Mouse (Mus musculus) embryonic facial prominence, embryonic 12.5 days (tissue): ENCODE data around the gene Cxcl1. TPM values are rescaled to one million over a fixed set of nuclear protein-coding genes. Genes with fewer than 3 reads are reported as not detected.
"Not testable (repeated sequence)": the region's sequence is repeated elsewhere in the genome, so short reads cannot be mapped to it uniquely, and the experiment has no call there.

ENCODE experiments used
- ATAC-seq: fragments of 200-750 bp; cut with Nextera tagmentation; 2 replicates; pipeline ENCODE4 v1.8.0; 2017; ENCODE audit not compliant: insufficient number of reproducible peaks, insufficient read depth, low FRiP score, low TSS enrichment
- H3K27ac ChIP-seq: fragments of 300-500 bp; sonication (generic); 2 replicates; pipeline ENCODE4 v1.5.1; 2016; ENCODE audit warnings: mild to moderate bottlenecking
- H3K27me3 ChIP-seq: fragments of 300-500 bp; sonication (generic); 2 replicates; pipeline ENCODE4 v1.6.1; 2016; ENCODE audit warnings: mild to moderate bottlenecking, moderate library complexity
- H3K36me3 ChIP-seq: fragments of 300-500 bp; sonication (generic); 2 replicates; pipeline ENCODE4 v1.6.1; 2016; ENCODE audit warnings: mild to moderate bottlenecking
- H3K4me1 ChIP-seq: fragments of 300-500 bp; sonication (generic); 2 replicates; pipeline ENCODE4 v1.6.1; 2016
- H3K4me2 ChIP-seq: fragments of 300-500 bp; sonication (generic); replicated peaks from 2 replicates; pipeline ENCODE4 v1.6.1; 2016; ENCODE audit warnings: mild to moderate bottlenecking, moderate library complexity
- H3K4me3 ChIP-seq: fragments of 300-500 bp; sonication (generic); 2 replicates; pipeline ENCODE4 v1.5.1; 2016; ENCODE audit warnings: mild to moderate bottlenecking
- H3K9ac ChIP-seq: fragments of 300-500 bp; sonication (generic); 2 replicates; pipeline ENCODE4 v1.6.1; 2016; ENCODE audit warnings: mild to moderate bottlenecking, moderate library complexity
- H3K9me3 ChIP-seq: fragments of 300-500 bp; sonication (generic); 2 replicates; pipeline ENCODE4 v1.6.1; 2016; ENCODE audit warnings: mild to moderate bottlenecking, moderate library complexity
- WGBS: fragments of 180-500 bp; shearing (Covaris S2); methylation state at CpG from one replicate; pipeline ENCODE4 v1.1.7; 2016; 5-methylcytosine and 5-hydroxymethylcytosine counted together
- polyA plus RNA-seq: library from polyadenylated mRNA; unstranded; fragments of >200 nt; fragmentation: Nextera tagmentation; extraction: Ambion mirVana; gene quantifications from 2 replicates; pipeline ENCODE4 v1.2.1, GENCODE M21; 2016

Cxcl1 gene
- 0.41 and 0.50 TPM in 2 replicates for polyA plus RNA-seq

GRCm38 (mm10) chr5:90890519-90891463 is at the start of gene Cxcl1:
Cxcl1 (plus strand) TSS chr5:90891241.
- no peaks in the 10 kb centered on the region for H3K36me3 ChIP-seq
- H3K9me3 ChIP-seq: no peaks in the 10 kb centered on the region
- peak within 1 kb of the TSS; percentile 43 for H3K4me3 ChIP-seq
- H3K4me2 ChIP-seq: peak within 1 kb of the TSS; percentile 93
- 8% methylated on average over 30 of the region's 30 CpGs for WGBS
- peak; percentile 80 for ATAC-seq
- H3K27me3 ChIP-seq: 0 out of 2 replicates have a peak, but pooled peaks cover 3% of the 10 kb centered on the region
- H3K4me1 ChIP-seq: peaks cover 3% of the 10 kb centered on the region; the same call in 1 of the 2 replicates
- no peak within 1 kb of the TSS for H3K27ac ChIP-seq
- peak within 1 kb of the TSS; percentile 55 for H3K9ac ChIP-seq

- Histone ChIP-seq H3K9me3 (no peaks in the 10 kb centered on the region), H3K27me3 (no peaks in the 10 kb centered on the region), H3K36me3 (no peaks in the 10 kb centered on the region), H3K27ac (no peak overlapping the region), H3K4me2 (no peak overlapping the region), H3K9ac (no peak overlapping the region), H3K4me1 (no peaks in the 10 kb centered on the region), H3K4me3 (no peak overlapping the region)
- ATAC-seq: no peak
- WGBS: 85% methylated on average over 3 of the region's 3 CpGs
Measured at GRCm38 (mm10) chr5:90843891-90844290, 47.1 kb upstream of the Cxcl1 start.

- not testable (repeated sequence) for H3K27ac ChIP-seq, H3K4me1 ChIP-seq, H3K27me3 ChIP-seq, H3K36me3 ChIP-seq, H3K9ac ChIP-seq, H3K4me2 ChIP-seq, ATAC-seq, H3K4me3 ChIP-seq, H3K9me3 ChIP-seq
- WGBS: 95% methylated on average over 7 of the region's 7 CpGs
Measured at GRCm38 (mm10) chr5:90850096-90850495, 40.9 kb upstream of the Cxcl1 start.

GRCm38 (mm10) chr5:90851391-90851790 is 39.6 kb upstream of the Cxcl1 start:
- not testable (repeated sequence) for H3K4me3 ChIP-seq, H3K9ac ChIP-seq

GRCm38 (mm10) chr5:90853206-90853605 is 37.8 kb upstream of the Cxcl1 start:
- Histone ChIP-seq H3K4me2 (no peak overlapping the region), H3K36me3 (no peaks in the 10 kb centered on the region), H3K9me3 (no peaks in the 10 kb centered on the region), H3K27ac (no peak overlapping the region), H3K9ac (no peak overlapping the region), H3K4me1 (no peaks in the 10 kb centered on the region), H3K4me3 (no peak overlapping the region), H3K27me3 (no peaks in the 10 kb centered on the region)
- WGBS: 86% methylated on average over 4 of the region's 4 CpGs
- ATAC-seq: no peak

More at GRCm38 (mm10) chr5:90851391-90851790, 39.6 kb upstream of the Cxcl1 start:
- not testable (repeated sequence) for H3K36me3 ChIP-seq, H3K27ac ChIP-seq, H3K27me3 ChIP-seq, H3K4me1 ChIP-seq, H3K4me2 ChIP-seq, H3K9me3 ChIP-seq, ATAC-seq
- WGBS: 93% methylated on average over 11 of the region's 11 CpGs

GRCm38 (mm10) chr5:90855308-90856230 is 35.5 kb upstream of the Cxcl1 start:
- Histone ChIP-seq H3K27ac (no peak overlapping the region), H3K4me3 (no peak overlapping the region), H3K9ac (no peak overlapping the region), H3K36me3 (no peaks in the 10 kb centered on the region), H3K4me1 (no peaks in the 10 kb centered on the region), H3K9me3 (no peaks in the 10 kb centered on the region), H3K4me2 (no peak overlapping the region), H3K27me3 (no peaks in the 10 kb centered on the region)
- WGBS: 68% methylated on average over 7 of the region's 7 CpGs
- ATAC-seq: no peak

GRCm38 (mm10) chr5:90857463-90857862 is 33.6 kb upstream of the Cxcl1 start:
- Histone ChIP-seq H3K4me2 (no peak overlapping the region), H3K27ac (no peak overlapping the region)
- 77% methylated on average over 5 of the region's 5 CpGs for WGBS

GRCm38 (mm10) chr5:90858429-90858828 is 32.6 kb upstream of the Cxcl1 start:
- H3K27ac ChIP-seq: no peak overlapping the region
- no peak for ATAC-seq
- no peak overlapping the region for H3K4me3 ChIP-seq
- H3K36me3 ChIP-seq: no peaks in the 10 kb centered on the region
- H3K9me3 ChIP-seq: no peaks in the 10 kb centered on the region
- H3K4me2 ChIP-seq: no peak overlapping the region
- WGBS: 91% methylated on average over 2 of the region's 2 CpGs
- no peaks in the 10 kb centered on the region for H3K27me3 ChIP-seq
- no peaks in the 10 kb centered on the region for H3K4me1 ChIP-seq
- no peak overlapping the region for H3K9ac ChIP-seq

More at GRCm38 (mm10) chr5:90857463-90857862, 33.6 kb upstream of the Cxcl1 start:
- Histone ChIP-seq H3K27me3 (no peaks in the 10 kb centered on the region), H3K9me3 (no peaks in the 10 kb centered on the region), H3K9ac (no peak overlapping the region), H3K4me3 (no peak overlapping the region), H3K4me1 (no peaks in the 10 kb centered on the region), H3K36me3 (no peaks in the 10 kb centered on the region)
- no peak for ATAC-seq

- H3K27me3 ChIP-seq: no peaks in the 10 kb centered on the region
- H3K4me2 ChIP-seq: no peak overlapping the region
- H3K9me3 ChIP-seq: no peaks in the 10 kb centered on the region
- WGBS: 76% methylated on average over 3 of the region's 3 CpGs
- H3K27ac ChIP-seq: no peak overlapping the region
- H3K9ac ChIP-seq: no peak overlapping the region
- H3K4me3 ChIP-seq: no peak overlapping the region
- H3K36me3 ChIP-seq: no peaks in the 10 kb centered on the region
- ATAC-seq: no peak
- H3K4me1 ChIP-seq: no peaks in the 10 kb centered on the region
Measured at GRCm38 (mm10) chr5:90859031-90859430, 32.0 kb upstream of the Cxcl1 start.

- H3K4me2 ChIP-seq: no peak overlapping the region
- WGBS: 83% methylated on average over 6 of the region's 6 CpGs
Measured at GRCm38 (mm10) chr5:90861876-90862375, 29.1 kb upstream of the Cxcl1 start.

GRCm38 (mm10) chr5:90866770-90867169 is 24.3 kb upstream of the Cxcl1 start:
- H3K4me2 ChIP-seq: no peak overlapping the region
- ATAC-seq: no peak
- H3K9me3 ChIP-seq: no peaks in the 10 kb centered on the region
- no peaks in the 10 kb centered on the region for H3K27me3 ChIP-seq
- no peaks in the 10 kb centered on the region for H3K4me1 ChIP-seq
- no peak overlapping the region for H3K4me3 ChIP-seq
- H3K36me3 ChIP-seq: no peaks in the 10 kb centered on the region
- no peak overlapping the region for H3K27ac ChIP-seq
- no peak overlapping the region for H3K9ac ChIP-seq

More at GRCm38 (mm10) chr5:90861876-90862375, 29.1 kb upstream of the Cxcl1 start:
- H3K27me3 ChIP-seq: no peaks in the 10 kb centered on the region
- H3K9ac ChIP-seq: no peak overlapping the region
- no peaks in the 10 kb centered on the region for H3K4me1 ChIP-seq
- no peaks in the 10 kb centered on the region for H3K9me3 ChIP-seq
- no peak overlapping the region for H3K4me3 ChIP-seq
- no peak overlapping the region for H3K27ac ChIP-seq
- ATAC-seq: no peak
- no peaks in the 10 kb centered on the region for H3K36me3 ChIP-seq
